Mouse (Mus musculus) limb, embryonic 12.5 days (tissue): ENCODE results near the gene Dhrs7b. TPM values are rescaled to one million over a fixed set of nuclear protein-coding genes. Genes with fewer than 3 reads are reported as not detected.
"Not testable (repeated sequence)": the region's sequence is repeated elsewhere in the genome, so short reads cannot be mapped to it uniquely, and the experiment has no call there.

Experiments used
- ATAC-seq: fragments of 200-750 bp; cut with Nextera tagmentation; 2 replicates; pipeline ENCODE4 v1.8.0; 2017; ENCODE audit warnings: low read depth, moderate TSS enrichment; ENCODE audit not compliant: insufficient number of reproducible peaks, insufficient read depth, low FRiP score, low TSS enrichment
- H3K27ac ChIP-seq: fragments of 300-500 bp; sonication (generic); 2 replicates; pipeline ENCODE4 v1.5.1; 2016; ENCODE audit warnings: mild to moderate bottlenecking, moderate library complexity
- H3K27me3 ChIP-seq: fragments of 300-500 bp; sonication (generic); 2 replicates; pipeline ENCODE4 v1.6.1; 2016; ENCODE audit warnings: mild to moderate bottlenecking, moderate library complexity
- H3K36me3 ChIP-seq: fragments of 300-500 bp; sonication (generic); 2 replicates; pipeline ENCODE4 v1.6.1; 2016; ENCODE audit warnings: mild to moderate bottlenecking, moderate library complexity
- H3K4me1 ChIP-seq: fragments of 300-500 bp; sonication (generic); replicated peaks from 2 replicates; pipeline ENCODE4 v1.6.1; 2016
- H3K4me2 ChIP-seq: fragments of 300-500 bp; sonication (generic); 2 replicates; pipeline ENCODE4 v1.6.1; 2016; ENCODE audit warnings: mild to moderate bottlenecking, moderate library complexity
- H3K4me3 ChIP-seq: fragments of 300-500 bp; sonication (generic); replicated peaks from 2 replicates; pipeline ENCODE4 v1.5.1; 2016; ENCODE audit warnings: mild to moderate bottlenecking
- H3K9ac ChIP-seq: fragments of 300-500 bp; sonication (generic); replicated peaks from 2 replicates; pipeline ENCODE4 v1.6.1; 2016; ENCODE audit warnings: mild to moderate bottlenecking, moderate library complexity
- H3K9me3 ChIP-seq: fragments of 300-500 bp; sonication (generic); 2 replicates; pipeline ENCODE4 v1.6.1; 2016; ENCODE audit warnings: mild to moderate bottlenecking, moderate library complexity
- WGBS: fragments of 180-500 bp; shearing (Covaris S2); methylation state at CpG from one replicate; pipeline ENCODE4 v1.1.7; 2016; 5-methylcytosine and 5-hydroxymethylcytosine counted together
- polyA plus RNA-seq: library from polyadenylated mRNA; unstranded; fragments of >200 nt; fragmentation: Nextera tagmentation; extraction: Ambion mirVana; gene quantifications from 2 replicates; pipeline ENCODE4 v1.2.1, GENCODE M21; 2016

Dhrs7b gene
- polyA plus RNA-seq, 1 experiment from 2014 or later, result 29.4 TPM

GRCm38 (mm10) chr11:60843412-60843811, 13.0 kb downstream of the Dhrs7b start:
- Histone ChIP-seq H3K4me3 (no peak overlapping the region), H3K4me2 (no peak overlapping the region), H3K27me3 (no peaks in the 10 kb centered on the region), H3K9me3 (no peaks in the 10 kb centered on the region), H3K36me3 (peaks cover 23% of the 10 kb centered on the region), H3K27ac (no peak overlapping the region), H3K9ac (no peak overlapping the region), H3K4me1 (no peaks in the 10 kb centered on the region)
- WGBS, result 80% methylated on average over 5 of the region's 5 CpGs
- ATAC-seq, result no peak

- WGBS, result 84% methylated on average over 5 of the region's 5 CpGs
- no peak for ATAC-seq
- no peak overlapping the region for H3K4me2 ChIP-seq
- no peak overlapping the region for H3K27ac ChIP-seq
- H3K4me3 ChIP-seq, result no peak overlapping the region
- H3K9me3 ChIP-seq, result no peaks in the 10 kb centered on the region
- H3K27me3 ChIP-seq, result no peaks in the 10 kb centered on the region
- H3K9ac ChIP-seq, result no peak overlapping the region
- no peaks in the 10 kb centered on the region for H3K4me1 ChIP-seq
- H3K36me3 ChIP-seq, result peaks cover 37% of the 10 kb centered on the region
Observed at GRCm38 (mm10) chr11:60845415-60845814, 15.0 kb downstream of the Dhrs7b start.

GRCm38 (mm10) chr11:60856587-60856986, 26.2 kb downstream of the Dhrs7b start:
- no peak overlapping the region for H3K27ac ChIP-seq
- no peaks in the 10 kb centered on the region for H3K27me3 ChIP-seq
- H3K4me1 ChIP-seq, result no peaks in the 10 kb centered on the region
- no peak overlapping the region for H3K4me2 ChIP-seq
- WGBS, result 49% methylated on average over 3 of the region's 3 CpGs
- ATAC-seq, result no peak
- no peak overlapping the region for H3K4me3 ChIP-seq
- no peak overlapping the region for H3K9ac ChIP-seq
- H3K9me3 ChIP-seq, result no peaks in the 10 kb centered on the region
- H3K36me3 ChIP-seq, result peaks cover 91% of the 10 kb centered on the region

GRCm38 (mm10) chr11:60861993-60862392, 31.6 kb downstream of the Dhrs7b start:
- 88% methylated on average over 3 of the region's 3 CpGs for WGBS
- Histone ChIP-seq H3K27ac (no peak overlapping the region), H3K36me3 (peaks cover 80% of the 10 kb centered on the region), H3K9me3 (no peaks in the 10 kb centered on the region), H3K4me3 (no peak overlapping the region), H3K4me2 (no peak overlapping the region), H3K4me1 (peaks cover 11% of the 10 kb centered on the region), H3K9ac (no peak overlapping the region), H3K27me3 (no peaks in the 10 kb centered on the region)
- ATAC-seq, result no peak

- Histone ChIP-seq H3K9me3 (no peaks in the 10 kb centered on the region), H3K4me3 (no peak overlapping the region), H3K36me3 (peaks cover 78% of the 10 kb centered on the region), H3K4me2 (no peak overlapping the region), H3K4me1 (peaks cover 11% of the 10 kb centered on the region), H3K9ac (no peak overlapping the region), H3K27ac (no peak overlapping the region), H3K27me3 (no peaks in the 10 kb centered on the region)
- WGBS, result 80% methylated on average over 4 of the region's 4 CpGs
- no peak for ATAC-seq
Observed at GRCm38 (mm10) chr11:60863196-60863595, 32.8 kb downstream of the Dhrs7b start.

- Histone ChIP-seq H3K4me2 (no peak overlapping the region), H3K4me1 (peaks cover 11% of the 10 kb centered on the region), H3K27ac (no peak overlapping the region), H3K9me3 (no peaks in the 10 kb centered on the region), H3K9ac (no peak overlapping the region), H3K36me3 (peaks cover 75% of the 10 kb centered on the region), H3K27me3 (no peaks in the 10 kb centered on the region), H3K4me3 (no peak overlapping the region)
- WGBS, result 93% methylated on average over 2 of the region's 2 CpGs
- ATAC-seq, result no peak
Observed at GRCm38 (mm10) chr11:60864166-60864565, 33.7 kb downstream of the Dhrs7b start.

- Histone ChIP-seq H3K9ac (no peak overlapping the region), H3K36me3 (peaks cover 72% of the 10 kb centered on the region), H3K4me2 (no peak overlapping the region), H3K27me3 (no peaks in the 10 kb centered on the region), H3K4me1 (peaks cover 11% of the 10 kb centered on the region), H3K4me3 (no peak overlapping the region), H3K9me3 (no peaks in the 10 kb centered on the region), H3K27ac (no peak overlapping the region)
- WGBS, result 86% methylated on average over 14 of the region's 14 CpGs
- ATAC-seq, result no peak
Observed at GRCm38 (mm10) chr11:60864916-60865315, 34.5 kb downstream of the Dhrs7b start.

- Histone ChIP-seq H3K9me3 (no peaks in the 10 kb centered on the region), H3K27me3 (no peaks in the 10 kb centered on the region), H3K4me2 (no peak overlapping the region), H3K4me3 (no peak overlapping the region), H3K4me1 (peaks cover 11% of the 10 kb centered on the region), H3K27ac (no peak overlapping the region), H3K9ac (no peak overlapping the region), H3K36me3 (peaks cover 64% of the 10 kb centered on the region)
- ATAC-seq, result no peak
- WGBS, result 82% methylated on average over 2 of the region's 2 CpGs
Observed at GRCm38 (mm10) chr11:60866021-60866420, 35.6 kb downstream of the Dhrs7b start.

- 95% methylated on average over 3 of the region's 3 CpGs for WGBS
- Histone ChIP-seq H3K36me3 (peaks cover 52% of the 10 kb centered on the region), H3K4me3 (no peak overlapping the region), H3K9ac (no peak overlapping the region), H3K27ac (no peak overlapping the region), H3K9me3 (no peaks in the 10 kb centered on the region), H3K4me1 (peaks cover 11% of the 10 kb centered on the region), H3K4me2 (no peak overlapping the region), H3K27me3 (no peaks in the 10 kb centered on the region)
- ATAC-seq, result no peak
Observed at GRCm38 (mm10) chr11:60867456-60867855, 37.0 kb downstream of the Dhrs7b start.

- Histone ChIP-seq H3K36me3 (peaks cover 52% of the 10 kb centered on the region), H3K9me3 (no peaks in the 10 kb centered on the region), H3K4me2 (no peak overlapping the region), H3K27ac (no peak overlapping the region), H3K9ac (no peak overlapping the region), H3K27me3 (no peaks in the 10 kb centered on the region), H3K4me3 (no peak overlapping the region), H3K4me1 (peaks cover 9% of the 10 kb centered on the region)
- 83% methylated on average over 8 of the region's 8 CpGs for WGBS
- ATAC-seq, result no peak
Observed at GRCm38 (mm10) chr11:60867904-60868303, 37.5 kb downstream of the Dhrs7b start.

GRCm38 (mm10) chr11:60869471-60869870, 39.0 kb downstream of the Dhrs7b start:
- not testable (repeated sequence) for H3K27me3 ChIP-seq, H3K27ac ChIP-seq, H3K9ac ChIP-seq, H3K4me3 ChIP-seq, ATAC-seq, H3K9me3 ChIP-seq, H3K4me2 ChIP-seq, H3K4me1 ChIP-seq
- 96% methylated on average over 6 of the region's 6 CpGs for WGBS
- peaks cover 45% of the 10 kb centered on the region for H3K36me3 ChIP-seq

- H3K4me3 ChIP-seq, result no peak overlapping the region
- WGBS, result 75% methylated on average over 4 of the region's 4 CpGs
- no peak for ATAC-seq
- peaks cover 15% of the 10 kb centered on the region for H3K4me1 ChIP-seq
- H3K4me2 ChIP-seq, result no peak overlapping the region
- no peaks in the 10 kb centered on the region for H3K27me3 ChIP-seq
- H3K9me3 ChIP-seq, result no peaks in the 10 kb centered on the region
- H3K27ac ChIP-seq, result no peak overlapping the region
- peaks cover 44% of the 10 kb centered on the region for H3K36me3 ChIP-seq
- no peak overlapping the region for H3K9ac ChIP-seq
Observed at GRCm38 (mm10) chr11:60871409-60871808, 41.0 kb downstream of the Dhrs7b start.
